Mouse (Mus musculus) left cerebral cortex, adult 8-10 months (tissue): ENCODE results near the gene Fam184b. TPM values are rescaled to one million over a fixed set of nuclear protein-coding genes. Genes with fewer than 3 reads are reported as not detected.

Experiments
- total RNA-seq, 4 experiments: library from RNA; stranded (reverse); gene quantifications; 2 replicates each; pipeline ENCODE4 v1.2.4; 2022

Gene Fam184b
- total RNA-seq, 4 experiments from 2014 or later: 10.2 to 12.9 (median 11.5) TPM

Other genes with a start within 250 kb of the Fam184b start
- gene Qdpr, start 189.4 kb downstream of the Fam184b start, total RNA-seq: 100 to 1,000 TPM; 198 to 242 (median 219) TPM
- 1 to 10 TPM in 1 of 4 experiments, under 1 TPM in 3; 0.40 to 1.1 (median 0.49) TPM for gene Clrn2, start 185.9 kb downstream of the Fam184b start, total RNA-seq
- gene Lap3, start 146.2 kb downstream of the Fam184b start, total RNA-seq: 10 to 100 TPM; 58.1 to 68.9 (median 63.5) TPM
- 100 to 1,000 TPM in 3 of 4 experiments, 10 to 100 TPM in 1; 97.1 to 104 (median 102) TPM for gene Med28, start 119.4 kb downstream of the Fam184b start, total RNA-seq
- under 1 TPM; 0.21 to 0.78 (median 0.45) TPM for gene Ncapg, start 30.3 kb upstream of the Fam184b start, total RNA-seq
- 10 to 100 TPM; 25.7 to 35.7 (median 31.8) TPM for gene Lcorl, start 218.0 kb upstream of the Fam184b start, total RNA-seq